Mouse (Mus musculus) midbrain, postnatal 0 days (tissue): ENCODE data around the gene Gm11114. TPM values are rescaled to one million over a fixed set of nuclear protein-coding genes. Genes with fewer than 3 reads are reported as not detected.

Experiments
- ATAC-seq: fragments of 200-750 bp; cut with Nextera tagmentation; 2 replicates; pipeline ENCODE4 v1.8.0; 2017; ENCODE audit warnings: moderate number of reproducible peaks, mild to moderate bottlenecking, moderate TSS enrichment, moderate library complexity; ENCODE audit not compliant: low FRiP score
- DNase-seq: peaks from one replicate; pipeline ENCODE4 v3.0.0-alpha.2; 2015; ENCODE audit warnings: low spot score
- H3K27ac ChIP-seq: fragments of 300-500 bp; sonication (generic); 2 replicates; pipeline ENCODE4 v1.5.1; 2014; ENCODE audit warnings: low read depth, mild to moderate bottlenecking, low read length, mixed read lengths
- H3K27me3 ChIP-seq: fragments of 300-500 bp; sonication (generic); 2 replicates; pipeline ENCODE4 v1.6.1; 2014; ENCODE audit warnings: low read length, control low read depth, mixed read lengths; ENCODE audit not compliant: insufficient read depth
- H3K36me3 ChIP-seq: fragments of 300-500 bp; sonication (generic); 2 replicates; pipeline ENCODE4 v1.6.1; 2014; ENCODE audit warnings: low read length, control low read depth, mixed read lengths; ENCODE audit not compliant: insufficient read depth
- H3K4me1 ChIP-seq: fragments of 300-500 bp; sonication (generic); 2 replicates; pipeline ENCODE4 v1.6.1; 2014; ENCODE audit warnings: mild to moderate bottlenecking, control low read depth, antibody characterized with exemption, low read length, mixed read lengths; ENCODE audit not compliant: insufficient read depth
- H3K4me2 ChIP-seq: fragments of 300-500 bp; sonication (generic); 2 replicates; pipeline ENCODE4 v1.6.1; 2014; ENCODE audit warnings: low read depth, mild to moderate bottlenecking, low read length, mixed read lengths; ENCODE audit not compliant: poor library complexity, severe bottlenecking
- H3K4me3 ChIP-seq: fragments of 300-500 bp; sonication (generic); 2 replicates; pipeline ENCODE4 v1.5.1; 2014; ENCODE audit warnings: low read depth, mild to moderate bottlenecking, low read length, moderate library complexity
- H3K9ac ChIP-seq: fragments of 300-500 bp; sonication (generic); replicated peaks from 2 replicates; pipeline ENCODE4 v1.6.1; 2014; ENCODE audit warnings: mild to moderate bottlenecking, low read length, moderate library complexity, mixed read lengths; ENCODE audit not compliant: poor library complexity, severe bottlenecking
- H3K9me3 ChIP-seq: fragments of 300-500 bp; sonication (generic); 2 replicates; pipeline ENCODE4 v1.6.1; 2016; ENCODE audit warnings: low read length, control low read depth
- CTCF ChIP-seq: IDR thresholded peaks from 2 replicates; pipeline ENCODE4 v1.5.1; 2016; ENCODE audit warnings: antibody characterized with exemption, mild to moderate bottlenecking
- WGBS: fragments of 180-500 bp; shearing (Covaris S2); extraction: QIAGEN DNeasy Blood & Tissue Kit; methylation state at CpG from one replicate; pipeline ENCODE4 v1.1.7; 2014; 5-methylcytosine and 5-hydroxymethylcytosine counted together
- polyA plus RNA-seq: library from polyadenylated mRNA; unstranded; fragments of >200 nt; fragmentation: Nextera tagmentation; extraction: Ambion mirVana; gene quantifications from 2 replicates; pipeline ENCODE4 v1.2.1, GENCODE M21; 2015
- total RNA-seq: library from RNA; depleted of rRNA; stranded (reverse); fragments of >200 nt; gene quantifications from 2 replicates; pipeline ENCODE4 v1.2.3, GENCODE M21; 2014; rRNA removed

The Gm11114 gene
- total RNA-seq (not detected in 2 replicates), polyA plus RNA-seq (not detected in 2 replicates)

DNA sequence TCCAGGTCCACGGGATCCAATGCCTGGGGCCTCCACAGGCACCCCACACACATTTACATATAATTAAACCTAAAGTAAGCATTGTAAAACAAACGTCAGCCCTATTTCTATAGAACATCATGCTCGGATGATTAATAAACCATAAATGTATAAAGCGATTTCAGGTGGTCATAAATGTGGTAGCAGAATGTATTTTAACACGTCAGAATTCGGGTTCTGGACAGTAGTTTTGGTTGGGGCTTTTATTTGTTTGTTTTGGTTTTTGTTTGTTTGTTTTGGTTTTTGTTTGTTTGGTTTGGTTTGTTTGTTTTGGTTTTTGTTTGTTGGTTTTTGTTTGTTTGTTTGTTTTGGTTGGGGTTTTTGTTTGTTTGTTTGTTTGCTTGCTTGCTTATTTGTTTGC is at the start of gene Gm11114:
Gene Gm11114, plus strand, starts transcription at position 301 of the 400 bp plus-strand sequence.
- H3K36me3 ChIP-seq = no peaks in the 10 kb centered on the region
- no peak within 1 kb of the TSS for H3K4me3 ChIP-seq
- TF ChIP-seq CTCF = no peak
- ATAC-seq (no peak), DNase-seq (no peak)
- H3K27me3 ChIP-seq = no peaks in the 10 kb centered on the region
- no peak within 1 kb of the TSS for H3K9ac ChIP-seq
- no peaks in the 10 kb centered on the region for H3K4me1 ChIP-seq
- 89% methylated on average over 6 of the region's 6 CpGs for WGBS
- no peak within 1 kb of the TSS for H3K4me2 ChIP-seq
- H3K9me3 ChIP-seq = no peaks in the 10 kb centered on the region
- H3K27ac ChIP-seq = no peak within 1 kb of the TSS

DNA sequence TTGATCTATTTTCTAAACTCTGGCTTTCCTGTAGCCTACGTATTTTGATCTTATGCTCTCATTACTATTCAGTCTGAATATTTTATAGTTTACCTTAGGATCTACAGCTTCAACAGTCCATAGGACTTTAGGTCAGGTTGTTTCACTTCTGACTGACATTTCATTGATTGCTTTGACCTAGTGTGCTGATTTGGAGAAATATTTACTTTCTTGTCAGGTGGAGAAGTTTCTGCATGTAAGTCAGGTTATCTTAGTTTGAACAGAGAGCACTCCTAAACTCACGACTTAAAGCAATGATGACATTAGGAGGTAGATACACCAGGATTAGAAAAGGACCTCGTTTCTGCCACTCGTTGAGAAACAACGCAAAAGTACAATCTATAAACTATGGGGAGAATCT is 45.7 kb upstream of the Gm11114 start:
- Histone ChIP-seq H3K4me3 (no peak overlapping the region), H3K9me3 (no peaks in the 10 kb centered on the region), H3K36me3 (no peaks in the 10 kb centered on the region), H3K4me2 (no peak overlapping the region), H3K9ac (no peak overlapping the region), H3K4me1 (no peaks in the 10 kb centered on the region), H3K27ac (no peak overlapping the region), H3K27me3 (no peaks in the 10 kb centered on the region)
- DNase-seq = no peak
- TF ChIP-seq CTCF = no peak
- no peak for ATAC-seq
- WGBS = 87% methylated on average over 5 of the region's 5 CpGs

DNA sequence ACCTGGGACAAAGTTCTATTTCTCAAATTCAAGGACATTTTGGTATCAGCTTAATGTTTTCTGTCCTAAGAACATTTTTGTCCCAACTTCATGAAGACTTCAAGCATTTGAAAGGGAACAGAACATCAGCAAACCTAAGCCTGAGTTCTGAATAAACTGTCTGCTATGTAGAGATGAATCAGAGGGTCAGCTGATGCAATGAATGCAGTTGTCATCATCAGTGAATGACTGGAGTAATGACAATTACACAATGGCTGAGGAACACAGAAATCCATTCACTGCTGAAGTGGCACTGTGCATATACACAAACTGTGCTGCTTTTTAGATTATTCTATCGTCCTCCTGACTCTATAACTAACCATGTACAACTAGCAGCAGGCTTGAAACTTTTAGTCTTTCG is 38.5 kb upstream of the Gm11114 start:
- Histone ChIP-seq H3K27ac (no peak overlapping the region), H3K9me3 (no peaks in the 10 kb centered on the region), H3K27me3 (no peaks in the 10 kb centered on the region), H3K36me3 (no peaks in the 10 kb centered on the region), H3K4me1 (no peaks in the 10 kb centered on the region), H3K4me3 (no peak overlapping the region), H3K9ac (no peak overlapping the region), H3K4me2 (no peak overlapping the region)
- no peak for ATAC-seq
- TF ChIP-seq CTCF = no peak
- no peak for DNase-seq
- WGBS = 79% methylated on average over 2 of the region's 2 CpGs

DNA sequence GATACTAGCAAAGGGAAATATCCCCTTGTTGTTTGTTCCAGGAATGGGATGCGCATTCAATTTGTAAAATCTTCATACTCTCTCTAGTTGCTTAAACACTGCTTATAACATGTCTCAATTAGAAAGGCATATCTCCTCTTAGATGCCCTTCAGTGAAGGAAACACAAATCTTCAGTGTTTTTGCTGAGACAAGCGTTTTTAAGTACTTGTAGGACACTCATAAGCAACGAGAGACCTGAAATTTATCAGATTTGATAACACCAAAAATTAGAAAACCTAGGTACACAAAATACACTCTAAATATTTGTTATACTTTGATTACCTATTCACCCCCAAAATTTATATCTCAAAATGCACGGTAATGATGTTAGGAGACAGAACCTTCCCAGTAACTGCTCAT is 9.7 kb upstream of the Gm11114 start:
- H3K27me3 ChIP-seq = no peaks in the 10 kb centered on the region
- no peak overlapping the region for H3K9ac ChIP-seq
- H3K36me3 ChIP-seq = no peaks in the 10 kb centered on the region
- no peak overlapping the region for H3K4me3 ChIP-seq
- no peak overlapping the region for H3K4me2 ChIP-seq
- 83% methylated on average over 4 of the region's 4 CpGs for whole genome bisulfite sequencing
- H3K9me3 ChIP-seq = no peaks in the 10 kb centered on the region
- H3K27ac ChIP-seq = no peak overlapping the region
- ATAC-seq = no peak
- no peak for TF ChIP-seq CTCF
- no peak for DNase-seq
- H3K4me1 ChIP-seq = no peaks in the 10 kb centered on the region

DNA sequence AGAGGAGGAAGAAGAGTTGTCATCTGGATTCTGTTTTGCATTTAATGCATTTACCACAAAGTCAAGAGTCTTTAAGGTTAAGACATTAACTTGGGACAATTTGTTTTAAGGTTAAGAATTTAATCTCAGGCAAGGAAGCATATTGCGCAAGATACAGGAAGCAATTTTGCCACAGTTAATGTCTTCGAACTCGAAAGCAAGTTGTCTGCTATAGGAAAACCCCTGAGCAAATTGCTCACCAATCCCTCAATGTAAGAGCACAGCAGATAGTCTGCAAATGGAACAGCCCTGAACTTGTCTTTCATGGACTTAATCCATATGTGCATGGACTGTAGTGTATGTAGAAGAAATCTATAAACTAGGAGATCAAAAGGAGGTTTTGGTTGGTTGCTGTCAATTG is 9.2 kb upstream of the Gm11114 start:
- H3K27me3 ChIP-seq = no peaks in the 10 kb centered on the region
- DNase-seq = no peak
- no peak overlapping the region for H3K27ac ChIP-seq
- H3K9ac ChIP-seq = no peak overlapping the region
- 93% methylated on average over 3 of the region's 3 CpGs for WGBS
- no peaks in the 10 kb centered on the region for H3K36me3 ChIP-seq
- H3K4me3 ChIP-seq = no peak overlapping the region
- H3K4me2 ChIP-seq = no peak overlapping the region
- H3K4me1 ChIP-seq = no peaks in the 10 kb centered on the region
- TF ChIP-seq CTCF = no peak
- no peaks in the 10 kb centered on the region for H3K9me3 ChIP-seq
- ATAC-seq = no peak

DNA sequence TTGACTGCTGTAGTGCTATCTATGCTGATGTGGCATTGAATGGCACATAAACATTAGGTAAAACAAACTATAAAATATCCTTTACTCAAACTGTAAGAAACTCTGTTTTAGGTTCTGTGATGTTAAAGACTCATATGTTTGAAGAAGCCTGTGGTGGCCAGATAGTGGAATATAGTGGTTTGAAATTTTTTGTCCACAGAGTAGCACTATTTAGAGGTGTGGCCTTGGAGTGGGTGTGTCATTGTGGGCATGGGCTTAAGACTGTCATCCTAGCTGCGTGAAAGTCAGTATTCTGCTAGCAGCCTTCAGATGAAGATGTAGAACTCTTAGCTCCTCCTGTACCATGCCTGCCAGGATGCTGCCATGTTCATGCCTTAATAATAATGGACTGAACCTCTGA is 3.5 kb downstream of the Gm11114 start:
- DNase-seq (no peak), ATAC-seq (no peak)
- WGBS = 71% methylated on average over 1 of the region's 1 CpGs
- TF ChIP-seq CTCF = no peak
- H3K9ac ChIP-seq = no peak overlapping the region
- no peak overlapping the region for H3K4me3 ChIP-seq
- H3K27ac ChIP-seq = no peak overlapping the region
- no peaks in the 10 kb centered on the region for H3K4me1 ChIP-seq
- no peaks in the 10 kb centered on the region for H3K36me3 ChIP-seq
- H3K27me3 ChIP-seq = no peaks in the 10 kb centered on the region
- no peak overlapping the region for H3K4me2 ChIP-seq
- no peaks in the 10 kb centered on the region for H3K9me3 ChIP-seq
